Mouse (Mus musculus): ENCODE measurements around the gene Pla2g15.

DNA sequence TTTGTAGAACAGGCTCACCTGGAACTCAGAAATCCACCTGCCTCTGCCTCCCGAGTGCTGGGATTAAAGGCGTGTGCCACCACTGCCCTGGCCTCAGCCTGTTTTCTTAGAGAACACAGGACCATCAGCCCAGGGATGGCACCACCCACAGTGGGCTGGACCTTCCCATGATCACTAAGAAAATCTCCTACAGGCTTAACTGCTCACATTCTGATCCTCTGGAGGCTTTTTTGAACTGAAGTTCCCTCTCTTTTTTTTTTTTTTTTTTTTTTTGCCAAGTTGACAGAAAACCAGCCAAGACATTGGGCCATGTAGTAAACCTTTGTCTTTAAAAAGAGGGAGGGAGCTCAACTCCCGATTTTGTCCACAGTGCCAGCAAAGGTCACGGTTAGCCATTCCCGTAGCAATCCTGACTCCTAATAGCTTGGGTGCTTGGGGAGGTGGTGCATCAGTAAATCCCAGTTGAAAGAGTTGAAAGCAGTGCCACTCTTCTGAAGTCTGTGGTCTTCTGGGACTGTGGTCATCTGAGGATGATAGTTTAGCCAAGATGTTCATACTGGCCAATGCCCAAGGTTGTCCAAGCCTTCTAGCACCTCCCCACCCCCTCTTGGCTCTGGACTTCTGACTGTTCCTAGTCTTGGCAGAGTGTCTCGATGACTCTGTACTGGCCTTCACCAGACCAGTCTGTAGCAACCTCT lies 2.2 kb upstream of the Pla2g15 start:
- TF ChIP-seq CTCF (IDR thresholded peaks at IDR 0.05; ENCODE audit: low read depth) (no peak), EP300 (optimal IDR thresholded peaks at IDR 0.05) (no peak)

All from stomach, postnatal 0 days (tissue).